Mouse (Mus musculus) embryonic facial prominence, embryonic 15.5 days (tissue): ENCODE results near the gene Treml4. TPM values are rescaled to one million over a fixed set of nuclear protein-coding genes. Genes with fewer than 3 reads are reported as not detected.

Experiments used
- ATAC-seq: fragments of 200-750 bp; cut with Nextera tagmentation; 2 replicates; pipeline ENCODE4 v1.8.0; 2017; ENCODE audit warnings: low read depth, moderate TSS enrichment; ENCODE audit not compliant: insufficient number of reproducible peaks, low FRiP score, low TSS enrichment
- H3K27ac ChIP-seq: fragments of 300-500 bp; sonication (generic); replicated peaks from 2 replicates; pipeline ENCODE4 v1.5.1; 2015; ENCODE audit warnings: mild to moderate bottlenecking, inconsistent platforms
- H3K27me3 ChIP-seq: fragments of 300-500 bp; sonication (generic); 2 replicates; pipeline ENCODE4 v1.6.1; 2015; ENCODE audit warnings: inconsistent platforms
- H3K36me3 ChIP-seq: fragments of 300-500 bp; sonication (generic); 2 replicates; pipeline ENCODE4 v1.6.1; 2015; ENCODE audit warnings: mild to moderate bottlenecking, inconsistent platforms
- H3K4me1 ChIP-seq: fragments of 300-500 bp; sonication (generic); 2 replicates; pipeline ENCODE4 v1.6.1; 2015; ENCODE audit warnings: inconsistent platforms
- H3K4me2 ChIP-seq: fragments of 300-500 bp; sonication (generic); replicated peaks from 2 replicates; pipeline ENCODE4 v1.6.1; 2015; ENCODE audit warnings: mild to moderate bottlenecking, inconsistent platforms
- H3K4me3 ChIP-seq: fragments of 300-500 bp; sonication (generic); replicated peaks from 2 replicates; pipeline ENCODE4 v1.5.1; 2015; ENCODE audit warnings: mild to moderate bottlenecking, inconsistent platforms
- H3K9ac ChIP-seq: fragments of 300-500 bp; sonication (generic); 2 replicates; pipeline ENCODE4 v1.6.1; 2015; ENCODE audit warnings: inconsistent platforms
- H3K9me3 ChIP-seq: fragments of 300-500 bp; sonication (generic); replicated peaks from 2 replicates; pipeline ENCODE4 v1.6.1; 2016; ENCODE audit warnings: inconsistent platforms
- WGBS: fragments of 180-500 bp; shearing (Covaris S2); methylation state at CpG from one replicate; pipeline ENCODE4 v1.1.7; 2015; 5-methylcytosine and 5-hydroxymethylcytosine counted together
- polyA plus RNA-seq: library from polyadenylated mRNA; unstranded; fragments of >200 nt; fragmentation: Nextera tagmentation; extraction: Ambion mirVana; gene quantifications from 2 replicates; pipeline ENCODE4 v1.2.1, GENCODE M21; 2015

The Treml4 gene
- polyA plus RNA-seq, 1 experiment from 2014 or later, result 0.15 TPM

DNA sequence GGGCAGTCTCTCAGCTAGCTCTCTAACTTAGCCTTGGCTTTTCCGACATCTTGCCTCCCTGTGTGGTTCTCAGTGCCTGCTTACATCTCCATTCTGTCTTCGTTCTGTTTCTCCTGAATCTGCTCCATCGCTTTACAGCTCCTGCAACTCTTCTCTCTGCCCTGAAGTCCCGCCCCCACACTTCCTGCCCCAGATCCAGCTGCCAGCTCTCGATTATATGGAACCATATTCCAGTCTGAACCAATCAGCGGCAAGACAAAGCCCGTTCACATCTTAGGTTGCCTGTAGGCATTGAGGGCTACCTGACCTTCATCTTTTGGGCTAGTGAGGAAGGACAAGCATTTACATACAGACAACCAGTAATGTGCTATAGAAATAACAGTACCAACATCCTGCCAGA is 13.5 kb upstream of the Treml4 start:
- WGBS, result 85% methylated on average over 7 of the region's 7 CpGs
- Histone ChIP-seq H3K4me3 (no peak overlapping the region), H3K9ac (no peak overlapping the region), H3K27ac (no peak overlapping the region), H3K27me3 (no peaks in the 10 kb centered on the region), H3K4me1 (no peaks in the 10 kb centered on the region), H3K9me3 (no peaks in the 10 kb centered on the region), H3K36me3 (no peaks in the 10 kb centered on the region), H3K4me2 (no peak overlapping the region)
- ATAC-seq, result no peak

DNA sequence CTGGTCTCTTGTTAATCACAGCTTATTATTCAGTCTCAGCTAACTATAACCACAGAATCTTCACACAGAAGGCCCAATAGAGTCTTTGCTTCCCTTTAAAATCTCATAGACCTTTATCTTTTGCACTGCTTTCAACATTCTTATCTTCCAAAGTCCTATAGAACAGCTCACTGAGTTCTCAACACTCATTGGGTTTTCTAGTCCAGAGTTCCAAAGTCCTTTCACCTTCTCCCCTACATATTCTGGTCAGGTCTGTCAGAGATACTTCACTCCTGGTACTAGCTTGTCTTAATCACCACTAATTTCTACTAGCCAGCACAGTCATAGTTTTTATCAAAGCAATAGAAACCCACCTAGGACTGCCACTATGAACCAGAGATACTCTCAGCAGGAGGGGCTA is 7.5 kb upstream of the Treml4 start:
- Histone ChIP-seq H3K4me2 (no peak overlapping the region), H3K9me3 (no peaks in the 10 kb centered on the region), H3K36me3 (no peaks in the 10 kb centered on the region), H3K9ac (no peak overlapping the region), H3K27ac (no peak overlapping the region), H3K4me1 (no peaks in the 10 kb centered on the region), H3K4me3 (no peak overlapping the region), H3K27me3 (no peaks in the 10 kb centered on the region)
- no peak for ATAC-seq

DNA sequence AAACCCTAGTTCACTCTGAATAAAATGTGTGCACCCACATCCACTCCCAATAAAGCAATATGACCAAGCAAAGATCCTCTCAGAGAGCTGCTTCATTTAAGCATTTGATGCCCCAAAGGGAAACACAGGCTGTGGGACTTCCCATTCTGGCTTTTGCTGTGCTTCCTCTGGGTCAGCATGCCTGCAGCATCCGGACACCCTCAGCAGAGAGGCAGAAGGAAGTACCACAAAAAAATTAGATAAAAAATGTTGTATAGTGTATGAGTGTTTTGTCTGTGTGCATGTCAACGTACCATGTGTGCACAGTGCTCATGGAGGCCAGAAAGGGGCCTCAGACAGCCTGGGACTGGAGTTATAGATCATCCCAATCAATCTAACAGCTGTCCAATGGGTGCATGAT is 2.2 kb upstream of the Treml4 start:
- Histone ChIP-seq H3K36me3 (no peaks in the 10 kb centered on the region), H3K9me3 (no peaks in the 10 kb centered on the region), H3K4me2 (no peak overlapping the region), H3K27me3 (no peaks in the 10 kb centered on the region), H3K27ac (no peak overlapping the region), H3K4me3 (no peak overlapping the region), H3K4me1 (no peaks in the 10 kb centered on the region), H3K9ac (no peak overlapping the region)
- ATAC-seq, result no peak
- WGBS, result 71% methylated on average over 2 of the region's 2 CpGs

DNA sequence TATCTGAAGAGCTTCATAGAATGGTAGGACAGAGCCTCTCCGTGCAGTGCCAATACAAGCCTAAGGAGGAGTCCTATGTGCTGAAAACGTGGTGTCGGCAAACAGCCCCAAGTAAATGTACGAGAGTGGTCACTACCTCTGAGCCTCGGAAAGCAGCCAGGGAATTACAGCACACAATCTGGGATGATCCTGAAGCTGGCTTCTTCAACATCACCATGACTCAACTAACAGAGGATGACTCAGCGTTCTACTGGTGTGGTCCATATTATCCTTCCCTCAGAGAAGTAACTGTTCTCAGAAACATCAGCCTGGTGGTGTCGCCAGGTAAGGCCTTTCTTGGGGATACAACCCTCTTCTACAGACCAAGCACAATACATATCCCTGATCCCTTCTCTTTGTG is 567 bp downstream of the Treml4 start:
- 88% methylated on average over 7 of the region's 7 CpGs for WGBS
- Histone ChIP-seq H3K4me3 (no peak overlapping the region), H3K27me3 (no peaks in the 10 kb centered on the region), H3K9me3 (no peaks in the 10 kb centered on the region), H3K4me1 (no peaks in the 10 kb centered on the region), H3K27ac (no peak overlapping the region), H3K36me3 (no peaks in the 10 kb centered on the region), H3K9ac (no peak overlapping the region), H3K4me2 (no peak overlapping the region)
- no peak for ATAC-seq

DNA sequence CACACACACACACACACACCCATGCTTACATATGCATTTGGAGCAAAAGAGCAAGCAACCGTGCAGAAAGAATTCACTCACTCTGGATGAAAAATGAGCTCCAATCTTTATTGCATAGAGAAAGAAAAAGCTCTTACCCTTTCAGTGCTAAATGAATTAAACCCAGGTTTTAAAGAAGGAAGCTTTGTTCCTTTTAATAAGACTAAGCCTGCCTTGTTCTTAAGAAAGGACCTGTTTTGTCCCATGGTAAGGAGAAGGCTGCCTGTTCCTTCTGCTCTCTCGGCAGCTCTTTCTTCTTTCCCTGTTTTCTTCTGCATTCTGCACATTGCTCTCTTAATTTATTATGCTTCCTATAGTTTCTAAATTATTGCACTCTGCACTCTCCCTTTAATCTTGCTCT is 2.0 kb downstream of the Treml4 start:
- Histone ChIP-seq H3K9ac (no peak overlapping the region), H3K4me3 (no peak overlapping the region), H3K27me3 (no peaks in the 10 kb centered on the region), H3K27ac (no peak overlapping the region), H3K9me3 (no peaks in the 10 kb centered on the region), H3K4me2 (no peak overlapping the region), H3K4me1 (no peaks in the 10 kb centered on the region), H3K36me3 (no peaks in the 10 kb centered on the region)
- 21% methylated on average over 2 of the region's 2 CpGs for WGBS
- ATAC-seq, result no peak

DNA sequence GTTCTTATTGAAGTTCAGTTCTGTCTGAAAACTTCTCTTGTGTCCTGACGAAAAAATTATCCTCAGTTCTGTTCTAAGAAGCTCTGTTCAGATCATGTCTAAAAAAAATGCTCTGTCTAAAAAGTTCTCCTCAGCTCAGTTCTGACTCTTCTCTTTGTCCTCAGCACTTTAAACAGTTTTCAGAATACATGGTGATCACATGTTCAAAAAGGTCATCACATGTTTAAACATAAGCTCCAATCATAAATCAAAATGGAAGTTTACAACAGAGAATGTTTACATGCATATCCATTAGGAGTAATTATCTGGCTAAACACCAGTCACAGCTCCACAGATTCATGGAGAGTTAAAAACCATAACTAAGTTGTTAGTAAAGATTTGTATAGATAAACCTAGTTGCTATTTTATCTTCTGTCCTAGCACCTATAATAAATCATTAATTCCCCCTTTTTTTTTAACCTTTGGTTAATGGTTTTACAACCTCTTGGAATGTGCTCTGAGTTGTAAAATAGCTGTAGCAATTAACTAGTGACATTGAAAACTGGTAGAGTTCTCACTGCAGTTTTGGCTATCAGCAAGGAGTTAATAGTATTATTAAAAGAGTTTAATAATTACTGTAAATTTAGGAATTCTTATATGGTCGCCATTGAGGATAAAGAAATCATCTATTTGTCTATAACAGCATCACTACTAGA is 2.7 kb downstream of the Treml4 start:
- H3K9me3 ChIP-seq, result no peaks in the 10 kb centered on the region
- no peaks in the 10 kb centered on the region for H3K27me3 ChIP-seq
- no peak for ATAC-seq
- no peak overlapping the region for H3K4me2 ChIP-seq
- no peak overlapping the region for H3K4me3 ChIP-seq
- H3K36me3 ChIP-seq, result no peaks in the 10 kb centered on the region
- no peak overlapping the region for H3K9ac ChIP-seq
- no peak overlapping the region for H3K27ac ChIP-seq
- H3K4me1 ChIP-seq, result no peaks in the 10 kb centered on the region
- 41% methylated on average over 2 of the region's 2 CpGs for WGBS

DNA sequence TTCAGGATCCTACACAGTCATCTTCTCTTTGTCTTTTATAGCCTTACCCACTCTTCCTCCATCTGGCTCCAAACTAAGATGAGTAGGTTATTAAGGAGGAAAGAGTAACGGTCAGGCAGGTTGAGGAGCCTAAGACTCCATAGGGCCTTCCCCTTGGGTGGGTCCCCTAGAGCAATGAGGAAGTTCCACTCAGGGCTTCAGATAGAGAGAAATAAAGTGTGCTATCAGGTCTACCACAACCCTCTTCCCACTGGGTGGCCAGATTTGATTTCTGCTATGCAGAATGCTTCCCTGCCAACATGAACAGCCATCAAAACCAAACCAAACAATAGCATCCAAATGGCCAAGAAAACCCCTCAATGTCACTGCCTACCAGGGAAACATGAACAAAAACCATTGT is 3.5 kb downstream of the Treml4 start:
- no peaks in the 10 kb centered on the region for H3K9me3 ChIP-seq
- no peak overlapping the region for H3K27ac ChIP-seq
- no peak overlapping the region for H3K4me2 ChIP-seq
- ATAC-seq, result no peak
- no peak overlapping the region for H3K9ac ChIP-seq
- H3K27me3 ChIP-seq, result no peaks in the 10 kb centered on the region
- no peak overlapping the region for H3K4me3 ChIP-seq
- 88% methylated on average over 1 of the region's 1 CpGs for WGBS
- no peaks in the 10 kb centered on the region for H3K36me3 ChIP-seq
- H3K4me1 ChIP-seq, result no peaks in the 10 kb centered on the region

DNA sequence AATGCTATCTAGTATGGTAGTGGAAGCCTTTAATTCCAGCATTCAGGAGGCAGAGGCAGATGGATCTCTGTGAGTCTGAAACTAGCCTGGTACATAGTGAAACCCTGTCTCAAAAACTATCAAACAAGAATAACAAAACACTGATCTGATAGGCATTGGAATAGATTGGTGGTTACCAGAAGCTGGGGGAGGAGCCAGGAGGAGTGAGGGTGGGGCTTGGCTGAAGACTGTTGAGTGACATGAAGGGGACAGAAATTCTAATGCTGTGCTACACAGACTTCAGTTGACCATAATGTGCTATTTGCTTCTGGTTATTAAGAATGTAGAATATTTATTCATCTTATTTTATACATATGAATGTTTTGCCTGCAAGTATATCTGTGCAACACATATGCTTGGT is 4.2 kb downstream of the Treml4 start:
- no peak overlapping the region for H3K9ac ChIP-seq
- no peak overlapping the region for H3K4me2 ChIP-seq
- H3K27ac ChIP-seq, result no peak overlapping the region
- ATAC-seq, result no peak
- no peaks in the 10 kb centered on the region for H3K9me3 ChIP-seq
- no peaks in the 10 kb centered on the region for H3K27me3 ChIP-seq
- H3K4me1 ChIP-seq, result no peaks in the 10 kb centered on the region
- no peaks in the 10 kb centered on the region for H3K36me3 ChIP-seq
- no peak overlapping the region for H3K4me3 ChIP-seq

DNA sequence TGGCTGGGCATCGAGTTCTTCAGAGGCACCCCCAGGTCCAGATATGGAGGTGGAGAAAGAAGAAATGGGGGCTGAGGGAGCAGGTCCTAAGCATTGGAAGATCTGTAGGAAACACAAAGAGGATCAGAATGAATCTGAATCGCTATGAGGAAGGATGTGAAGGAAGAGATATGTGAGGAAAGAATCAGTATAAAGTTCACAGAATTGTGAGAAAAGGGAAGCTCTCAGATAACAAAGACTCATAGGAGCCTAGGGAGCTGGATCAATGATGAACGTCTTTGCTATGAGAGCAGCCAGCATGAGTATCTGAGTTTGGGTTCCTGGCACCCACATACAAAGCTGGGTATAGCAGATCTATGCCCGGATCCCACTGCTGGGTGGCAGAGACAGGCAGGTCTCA is 5.7 kb downstream of the Treml4 start:
- H3K27me3 ChIP-seq, result no peaks in the 10 kb centered on the region
- 71% methylated on average over 4 of the region's 4 CpGs for WGBS
- no peaks in the 10 kb centered on the region for H3K36me3 ChIP-seq
- H3K4me3 ChIP-seq, result no peak overlapping the region
- no peaks in the 10 kb centered on the region for H3K9me3 ChIP-seq
- no peak for ATAC-seq
- no peaks in the 10 kb centered on the region for H3K4me1 ChIP-seq
- no peak overlapping the region for H3K27ac ChIP-seq
- H3K4me2 ChIP-seq, result no peak overlapping the region
- H3K9ac ChIP-seq, result no peak overlapping the region

DNA sequence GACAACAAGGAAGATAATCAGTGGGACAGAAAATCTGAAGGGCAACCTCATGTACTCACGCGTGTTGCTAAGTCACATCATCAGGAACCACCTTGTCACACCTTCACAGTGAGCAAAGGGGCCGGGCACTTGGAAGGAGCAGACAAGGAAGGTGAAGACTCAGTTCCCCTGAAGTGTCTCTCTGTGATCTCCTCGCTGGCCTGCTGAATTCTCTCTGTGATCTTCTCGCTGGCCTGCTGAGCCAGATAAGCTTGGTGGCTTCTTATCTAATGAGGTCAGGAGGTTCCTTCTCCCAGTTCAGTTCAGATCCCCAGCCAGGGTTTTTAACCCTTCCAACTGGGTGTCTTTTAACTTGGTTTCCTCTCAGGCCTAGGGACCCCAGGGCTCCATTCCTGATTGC is 8.1 kb downstream of the Treml4 start:
- Histone ChIP-seq H3K4me2 (no peak overlapping the region), H3K4me3 (no peak overlapping the region), H3K27ac (no peak overlapping the region), H3K4me1 (no peaks in the 10 kb centered on the region), H3K36me3 (no peaks in the 10 kb centered on the region), H3K9me3 (no peaks in the 10 kb centered on the region), H3K9ac (no peak overlapping the region), H3K27me3 (no peaks in the 10 kb centered on the region)
- no peak for ATAC-seq
- 79% methylated on average over 5 of the region's 5 CpGs for WGBS

DNA sequence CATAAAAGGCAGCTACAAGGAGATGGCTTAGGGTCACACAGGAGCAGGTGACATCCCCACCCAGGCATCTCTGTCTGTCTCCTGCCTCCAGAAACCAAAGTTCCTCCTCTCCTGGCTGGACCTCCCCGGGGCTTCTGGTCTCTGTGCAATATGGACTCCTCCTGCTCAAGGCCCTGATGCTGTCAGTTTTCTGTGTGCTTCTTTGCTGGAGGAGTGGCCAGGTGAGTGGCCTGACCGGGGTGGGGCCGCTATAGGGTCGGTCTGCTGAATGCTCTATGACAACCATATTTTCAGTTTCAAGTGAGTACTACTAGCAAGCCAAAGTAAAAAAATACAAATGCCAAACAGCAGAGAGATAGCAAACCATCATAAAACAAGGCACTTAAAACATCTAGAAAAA is 8.5 kb downstream of the Treml4 start:
- H3K4me3 ChIP-seq, result no peak overlapping the region
- no peak for ATAC-seq
- no peak overlapping the region for H3K4me2 ChIP-seq
- 88% methylated on average over 4 of the region's 4 CpGs for WGBS
- H3K36me3 ChIP-seq, result no peaks in the 10 kb centered on the region
- H3K4me1 ChIP-seq, result no peaks in the 10 kb centered on the region
- no peaks in the 10 kb centered on the region for H3K9me3 ChIP-seq
- no peak overlapping the region for H3K9ac ChIP-seq
- no peak overlapping the region for H3K27ac ChIP-seq
- no peaks in the 10 kb centered on the region for H3K27me3 ChIP-seq

DNA sequence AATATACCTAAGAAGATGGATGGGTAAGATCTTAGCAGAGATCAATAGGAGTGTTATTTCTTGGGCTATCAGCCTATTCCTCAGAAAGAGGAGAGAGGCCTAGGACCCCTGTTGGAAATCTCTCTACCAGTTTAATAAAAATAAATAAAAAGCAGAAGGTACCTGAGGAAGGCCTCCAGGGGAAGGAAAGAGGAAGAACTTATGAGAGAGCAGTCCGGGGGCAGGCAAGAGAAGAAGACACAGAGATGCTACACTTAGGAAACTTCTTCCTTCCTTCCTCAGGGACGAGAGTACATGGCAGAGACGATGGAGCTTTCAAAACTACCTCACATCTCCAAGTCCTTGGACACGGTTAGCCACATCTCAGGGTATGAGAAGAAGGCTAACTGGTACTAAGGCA is 10.0 kb downstream of the Treml4 start:
- H3K9me3 ChIP-seq, result no peaks in the 10 kb centered on the region
- 80% methylated on average over 4 of the region's 4 CpGs for WGBS
- H3K27ac ChIP-seq, result no peak overlapping the region

More for the DNA sequence above, 10.0 kb downstream of the Treml4 start:
- ATAC-seq, result no peak
- no peak overlapping the region for H3K4me3 ChIP-seq
- H3K4me2 ChIP-seq, result no peak overlapping the region
- no peaks in the 10 kb centered on the region for H3K4me1 ChIP-seq
- no peaks in the 10 kb centered on the region for H3K27me3 ChIP-seq
- H3K36me3 ChIP-seq, result no peaks in the 10 kb centered on the region
- no peak overlapping the region for H3K9ac ChIP-seq
